Mouse (Mus musculus) brain, embryonic 18.5 days (tissue): ENCODE measurements at regions not wholly inside any gene's neighbourhood (a gene's known extent, or its start where the extent isn't known, plus 50 kb on each side); places are given as distances from the start of the nearest gene placed in this dataset.

Experiments
- DNase-seq: peaks from one replicate; pipeline ENCODE4 v3.0.0-alpha.2; 2012; ENCODE audit warnings: low read depth, low spot score

DNA sequence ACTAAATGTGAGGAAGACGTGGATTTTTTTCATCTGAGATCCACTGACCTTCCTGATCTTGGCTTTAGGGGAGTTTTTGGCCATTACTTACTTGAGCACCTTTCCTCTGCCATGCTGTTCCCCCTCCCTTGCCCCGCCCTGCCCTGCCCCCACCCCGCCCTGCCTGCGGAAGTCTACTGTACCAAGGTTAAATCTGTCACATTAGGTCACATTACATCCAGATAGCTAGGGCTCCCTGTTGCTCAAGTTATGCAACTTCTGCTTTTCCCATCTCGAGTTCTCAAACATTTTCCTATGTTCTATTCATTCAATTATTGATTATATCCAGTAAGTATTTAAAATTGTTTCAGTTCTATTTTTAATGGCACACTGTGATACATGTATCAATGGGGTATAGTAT lies 144.7 kb upstream of the Cnot2 start:
- no peak for DNase-seq

DNA sequence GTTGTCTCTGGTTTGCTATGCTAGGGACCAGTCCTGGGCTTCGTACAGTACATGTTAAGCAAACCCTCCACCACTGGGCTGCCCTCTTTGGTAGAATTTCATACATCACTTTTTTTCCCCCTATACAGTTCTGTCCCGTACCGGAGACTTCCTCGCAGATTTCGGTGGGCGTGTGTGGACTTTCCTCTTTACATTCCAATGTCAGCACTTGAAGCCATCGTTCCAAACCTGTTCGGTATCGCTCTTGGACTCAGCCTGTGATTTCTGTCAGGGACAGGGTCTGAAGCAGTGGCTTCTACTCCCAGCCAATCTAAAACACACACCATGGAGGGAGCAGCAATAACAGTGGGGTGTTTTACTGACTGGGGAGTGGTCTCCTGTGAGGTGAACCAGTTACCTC lies 140.7 kb upstream of the Cnot2 start:
- no peak for DNase-seq

DNA sequence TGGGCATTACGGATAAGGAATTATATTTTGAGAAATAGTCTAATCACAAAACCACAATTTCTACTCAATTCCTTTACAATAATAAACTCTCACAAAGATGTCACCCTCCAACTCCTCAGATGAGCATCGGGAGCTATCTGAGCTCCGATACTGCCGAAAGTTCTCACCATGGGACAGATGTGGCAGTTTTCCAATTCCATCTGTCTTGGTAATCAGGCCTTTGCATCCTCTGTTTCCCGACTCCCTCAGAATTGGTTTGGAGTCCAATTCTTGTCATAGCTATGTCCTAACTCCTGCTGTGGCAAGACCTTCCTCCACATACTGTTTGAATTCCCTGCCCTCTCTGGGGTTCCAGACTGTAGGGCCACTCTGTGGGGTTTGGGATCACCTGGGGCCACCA lies 138.3 kb upstream of the Cnot2 start:
- DNase-seq, result no peak

DNA sequence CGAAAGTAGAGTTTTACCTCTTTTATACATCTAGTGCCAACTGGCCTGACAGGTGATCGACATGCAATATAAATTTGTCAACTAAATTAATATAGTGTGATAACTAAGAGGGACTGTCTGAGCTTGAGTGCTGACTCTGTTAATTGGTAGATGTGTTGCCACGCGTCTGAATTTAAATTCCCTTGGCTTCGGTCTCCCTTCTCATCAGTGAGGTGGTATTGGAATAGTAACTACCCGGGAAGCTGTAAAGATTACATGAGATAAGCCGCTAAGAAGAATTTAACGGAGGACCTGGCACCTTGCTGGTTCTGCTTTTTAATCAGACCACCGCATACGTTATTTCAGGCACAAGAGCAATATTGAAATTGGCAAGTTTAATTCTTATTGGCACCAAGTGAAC lies 136.7 kb upstream of the Cnot2 start:
- no peak for DNase-seq

DNA sequence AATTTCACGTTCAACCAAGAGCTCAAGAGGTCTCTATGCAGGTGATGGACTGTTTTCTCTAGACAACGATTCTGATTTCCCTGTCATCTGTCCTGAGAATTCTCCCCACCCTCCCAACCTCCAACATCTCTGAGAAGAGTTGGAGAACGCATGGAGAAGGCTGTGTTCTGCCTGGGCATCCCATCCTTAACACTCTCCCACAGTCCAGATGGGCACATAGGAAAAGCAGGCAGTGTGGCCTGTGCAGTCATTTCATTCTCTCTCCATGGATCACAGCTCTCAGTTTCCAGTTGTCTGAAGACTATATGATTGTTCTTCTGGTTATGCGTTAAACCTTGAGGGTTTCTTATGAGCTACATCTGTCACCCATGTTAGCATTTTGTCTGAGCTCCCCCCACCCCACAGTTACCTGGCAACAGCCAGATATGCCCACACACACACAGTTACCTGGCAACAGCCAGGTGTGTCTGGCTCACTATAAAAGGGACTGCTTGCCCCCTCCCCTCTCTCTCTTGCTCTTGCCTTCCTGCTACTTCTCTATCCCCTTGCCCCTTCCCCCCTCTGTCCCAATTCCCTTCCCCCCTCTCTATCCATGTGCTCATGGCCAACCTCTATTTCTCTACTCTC lies 135.8 kb upstream of the Cnot2 start:
- DNase-seq, result no peak

DNA sequence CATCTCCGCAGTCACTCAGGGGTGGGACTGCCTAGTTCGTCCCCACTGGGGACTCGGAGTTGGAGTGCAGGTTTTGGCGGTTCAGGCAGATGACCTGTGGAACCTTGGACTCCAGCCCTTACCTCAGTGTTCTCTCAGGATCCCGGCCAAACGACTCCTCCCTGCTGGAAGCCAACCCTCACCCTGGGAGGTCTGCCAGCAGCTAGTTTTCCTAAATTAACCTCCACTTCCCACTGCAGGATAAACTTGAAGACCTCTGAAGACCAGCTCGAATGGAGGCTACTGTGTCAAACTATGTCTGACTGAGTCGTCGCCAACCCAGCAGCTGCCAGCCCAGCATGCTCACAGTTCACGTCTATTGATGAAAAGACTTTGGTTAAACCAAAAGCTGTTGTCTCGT lies 132.1 kb upstream of the Cnot2 start:
- no peak for DNase-seq

DNA sequence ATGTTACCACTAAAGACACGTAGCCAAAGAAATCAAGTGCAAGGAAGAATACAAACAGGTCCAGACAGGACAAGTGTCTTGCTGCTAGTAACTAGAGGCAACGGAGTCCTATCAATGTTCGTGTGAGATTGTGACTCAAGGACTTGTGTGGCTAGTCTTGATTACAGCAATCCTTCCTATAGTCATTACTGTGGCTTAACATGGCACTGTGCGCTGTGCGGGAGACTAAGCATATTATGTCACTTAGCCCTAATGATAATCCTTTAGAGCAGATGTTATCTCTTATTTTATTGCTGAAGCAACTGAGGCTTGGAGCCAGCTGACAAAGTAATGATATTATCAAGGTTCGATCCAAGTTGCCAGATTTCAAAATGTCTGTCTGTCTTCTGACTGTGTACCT lies 125.7 kb upstream of the Cnot2 start:
- no peak for DNase-seq

DNA sequence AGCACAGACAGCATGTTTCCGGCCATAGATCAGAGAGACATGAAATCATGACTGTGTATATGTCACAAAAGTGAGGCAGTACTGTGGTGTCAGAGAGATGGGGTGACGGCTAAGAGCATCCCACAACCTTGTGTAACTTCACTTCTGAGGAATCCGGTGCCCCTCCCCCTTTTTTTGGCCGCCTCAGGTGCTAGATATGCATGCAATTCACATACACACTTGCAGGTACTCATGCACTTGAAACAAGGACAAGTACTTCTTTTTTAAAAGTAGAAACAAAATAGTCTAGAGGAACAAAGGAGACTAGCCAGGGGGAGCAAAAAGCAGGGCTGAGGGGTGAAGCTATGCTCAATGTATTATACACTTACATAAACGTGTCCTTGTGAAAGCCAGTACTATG lies 120.0 kb upstream of the Cnot2 start:
- no peak for DNase-seq

DNA sequence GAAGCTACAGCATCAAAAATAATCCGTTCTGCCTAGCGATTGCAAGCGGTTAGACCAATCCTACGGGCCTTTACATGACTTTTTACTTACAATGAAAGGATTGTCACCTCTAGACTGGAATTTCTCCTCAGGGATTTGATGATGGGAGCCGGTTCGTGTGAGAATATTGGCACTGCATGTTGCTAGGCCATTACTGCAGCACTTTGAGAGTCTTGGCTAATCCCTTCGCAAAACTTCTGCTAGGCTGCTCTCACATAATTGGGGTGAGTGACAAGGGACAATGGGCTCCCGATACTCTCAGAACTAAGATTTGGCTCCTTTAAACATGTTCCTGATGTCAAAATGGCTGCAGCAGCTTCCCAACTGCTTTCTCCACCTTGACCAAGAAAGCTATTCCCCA lies 118.4 kb upstream of the Cnot2 start:
- no peak for DNase-seq

DNA sequence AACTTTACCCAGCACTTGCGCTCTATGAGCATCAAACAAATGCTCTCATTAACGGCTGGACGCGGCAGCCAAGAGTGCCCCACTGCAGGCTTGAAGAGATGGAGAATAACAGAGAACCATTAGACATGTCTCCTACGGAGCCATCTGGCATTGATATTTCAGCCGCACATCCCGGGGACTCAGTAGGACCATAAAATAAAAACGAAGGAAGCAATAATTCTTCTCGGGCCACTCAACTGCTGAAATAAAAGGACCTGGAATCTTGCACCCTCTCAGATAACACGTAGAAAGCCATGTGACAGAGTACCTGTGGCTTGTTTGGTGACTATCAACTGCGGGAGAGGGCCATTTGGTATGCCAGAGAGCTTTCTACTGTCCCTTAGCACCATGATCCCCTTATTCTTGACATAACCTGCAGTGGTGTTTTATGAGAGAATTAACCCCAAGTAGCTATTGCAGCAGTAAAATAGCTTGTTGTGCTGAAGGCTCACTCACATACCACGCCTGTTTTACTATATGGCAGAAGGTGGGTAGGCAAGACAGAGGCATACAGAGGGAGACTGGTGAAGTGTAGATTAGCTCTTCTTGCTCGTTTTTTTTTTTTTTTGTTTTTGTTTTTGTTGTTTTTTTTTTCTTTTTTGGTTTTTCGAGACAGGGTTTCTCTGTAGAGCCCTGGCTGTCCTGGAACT lies 116.5 kb upstream of the Cnot2 start:
- DNase-seq, result no peak

DNA sequence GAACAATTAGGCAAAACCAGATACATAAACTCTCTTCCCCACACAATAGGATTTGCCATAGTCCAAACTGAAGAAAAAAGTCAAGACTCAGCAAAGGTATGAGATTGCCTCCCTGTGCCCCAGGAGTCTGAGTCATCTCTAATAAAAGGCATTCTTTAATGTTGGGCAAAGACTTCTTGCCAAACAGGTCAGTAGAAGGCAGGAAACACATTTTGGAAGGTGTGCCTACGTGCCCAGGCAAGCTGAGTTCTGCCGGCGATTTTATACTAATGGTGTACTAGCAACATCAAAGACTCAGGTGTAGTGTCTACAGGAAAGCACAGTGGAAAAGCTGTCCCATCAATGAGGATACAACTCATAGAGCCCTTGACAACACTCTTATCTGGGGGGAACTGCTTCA lies 112.5 kb upstream of the Cnot2 start:
- no peak for DNase-seq

DNA sequence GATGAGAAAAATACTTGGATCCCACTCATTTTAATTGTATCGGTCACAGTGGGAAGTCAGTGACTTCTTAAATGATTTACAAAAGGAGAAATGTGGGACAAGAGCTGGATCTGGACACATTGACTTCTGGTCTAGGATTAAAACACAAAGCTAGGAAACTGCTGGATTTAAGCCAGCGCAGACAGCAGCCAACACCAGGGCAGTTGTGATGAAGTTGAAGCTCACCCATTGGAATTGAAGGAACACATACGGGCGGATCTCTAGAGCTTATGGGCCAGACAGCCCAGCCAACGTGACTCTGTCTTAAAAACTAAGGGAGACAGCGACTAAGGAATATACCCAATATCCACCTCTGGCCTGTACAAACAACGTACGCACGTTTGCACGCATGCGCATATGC lies 105.4 kb upstream of the Cnot2 start:
- no peak for DNase-seq

DNA sequence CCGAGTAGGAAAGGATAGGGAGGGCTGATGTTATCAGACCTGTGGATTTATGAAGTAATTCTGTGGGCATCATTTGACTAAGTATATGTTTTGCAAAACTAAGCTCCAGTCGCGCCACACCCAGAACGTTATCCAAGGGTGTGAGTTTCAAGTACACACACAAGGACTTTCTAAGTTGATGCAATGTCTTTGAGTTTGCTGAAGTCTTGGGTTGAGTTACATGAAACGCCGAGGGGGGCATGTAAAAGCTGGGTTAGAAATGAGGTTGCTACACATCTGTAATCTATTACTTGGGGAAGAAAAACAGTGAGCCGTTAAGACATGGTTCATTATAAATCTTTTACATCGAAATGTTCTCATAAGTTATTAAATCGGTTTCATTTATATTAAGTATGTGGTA lies 102.1 kb upstream of the Cnot2 start:
- DNase-seq, result no peak

DNA sequence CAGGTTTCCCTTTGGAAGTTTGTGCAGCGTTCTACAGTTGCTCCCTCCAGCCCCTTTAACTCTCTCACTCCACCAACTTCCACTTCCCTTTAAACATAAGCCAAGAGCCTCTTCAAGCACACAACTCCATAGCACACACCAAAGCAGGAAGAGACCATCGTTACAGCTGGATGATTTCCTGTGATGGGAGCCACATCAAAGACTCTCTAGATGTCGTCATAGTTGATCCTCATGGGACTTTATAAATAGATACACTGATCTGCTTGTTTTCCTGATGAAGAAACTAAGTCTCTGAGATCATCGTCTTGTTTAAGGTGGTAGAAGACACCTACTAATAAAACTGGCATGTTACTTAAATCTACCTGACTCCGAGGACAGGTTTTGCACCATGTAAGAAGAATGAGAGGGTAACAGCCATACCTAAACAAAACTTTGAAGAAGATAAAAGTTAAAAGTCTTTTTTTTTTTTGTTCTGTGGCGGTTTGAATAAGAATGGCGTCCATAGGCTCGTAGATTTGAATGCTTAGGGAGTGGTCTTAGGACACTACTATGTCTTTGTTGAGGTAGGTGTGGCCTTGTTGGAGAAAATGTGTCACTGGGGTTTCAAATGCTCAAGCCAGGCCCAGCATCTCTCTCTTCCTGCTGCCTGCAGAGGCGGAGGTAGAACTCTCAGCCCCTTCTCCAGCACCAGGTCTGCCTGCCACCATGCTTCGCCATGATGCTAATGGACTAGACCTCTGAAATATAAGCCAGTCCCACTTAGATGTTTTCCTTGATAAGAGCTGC lies 97.8 kb upstream of the Cnot2 start:
- no peak for DNase-seq

DNA sequence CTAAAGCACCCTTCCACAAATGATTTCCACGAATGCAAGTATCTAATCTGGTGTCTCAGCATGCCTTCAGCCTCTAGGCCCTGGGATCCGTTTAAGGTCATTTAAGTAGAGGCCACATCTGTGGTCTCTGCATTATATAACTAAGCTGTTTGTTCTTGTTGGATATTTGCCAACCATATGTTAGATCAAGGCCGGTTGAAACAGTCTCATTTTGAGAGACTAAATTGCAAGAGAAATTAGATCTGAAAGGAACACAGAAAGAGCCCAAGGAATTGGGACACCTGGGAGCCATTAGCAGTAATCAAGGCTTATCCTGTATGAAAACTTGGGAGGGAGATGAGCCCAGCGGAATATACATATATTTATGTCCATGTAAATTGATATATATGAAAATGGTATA lies 96.6 kb upstream of the Cnot2 start:
- DNase-seq, result no peak

DNA sequence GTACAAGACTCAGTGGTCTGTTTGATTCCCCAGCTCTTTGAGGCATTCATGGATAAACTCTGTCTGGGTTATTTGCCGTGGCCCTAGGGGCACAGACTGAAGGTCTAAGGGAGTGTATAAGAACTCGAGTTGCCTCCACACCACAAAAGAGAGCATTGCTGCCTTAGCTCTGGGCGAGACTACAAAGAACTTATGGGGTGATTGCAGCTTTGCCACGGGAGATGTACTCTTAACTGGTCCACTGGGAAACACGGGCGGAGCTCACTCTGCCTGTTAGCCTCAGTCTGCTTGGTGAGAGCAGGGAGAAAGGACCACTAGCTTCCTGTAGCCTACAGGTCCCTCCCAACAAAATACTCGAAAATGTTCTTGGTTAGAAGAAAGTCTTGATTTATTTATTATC lies 93.9 kb upstream of the Cnot2 start:
- DNase-seq, result no peak

DNA sequence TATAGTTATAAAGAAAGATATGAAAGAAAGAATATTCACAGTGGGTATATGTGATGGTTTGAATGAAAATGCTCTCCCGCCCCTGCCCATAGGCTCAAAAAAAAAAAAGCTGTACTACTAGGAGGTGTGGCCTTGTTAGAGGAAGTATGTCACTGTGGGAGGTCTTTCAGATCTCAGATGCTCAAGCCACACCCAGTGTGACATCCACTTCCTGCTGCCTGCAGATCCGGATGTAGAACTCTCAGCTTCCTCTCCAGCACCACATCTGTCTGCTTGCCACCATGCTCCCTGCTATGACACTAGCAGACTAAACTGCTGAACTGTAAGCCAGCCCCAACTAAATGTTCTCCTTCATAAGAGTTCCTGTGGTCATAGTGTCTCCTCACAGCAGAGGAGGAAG lies 93.0 kb upstream of the Cnot2 start:
- no peak for DNase-seq

DNA sequence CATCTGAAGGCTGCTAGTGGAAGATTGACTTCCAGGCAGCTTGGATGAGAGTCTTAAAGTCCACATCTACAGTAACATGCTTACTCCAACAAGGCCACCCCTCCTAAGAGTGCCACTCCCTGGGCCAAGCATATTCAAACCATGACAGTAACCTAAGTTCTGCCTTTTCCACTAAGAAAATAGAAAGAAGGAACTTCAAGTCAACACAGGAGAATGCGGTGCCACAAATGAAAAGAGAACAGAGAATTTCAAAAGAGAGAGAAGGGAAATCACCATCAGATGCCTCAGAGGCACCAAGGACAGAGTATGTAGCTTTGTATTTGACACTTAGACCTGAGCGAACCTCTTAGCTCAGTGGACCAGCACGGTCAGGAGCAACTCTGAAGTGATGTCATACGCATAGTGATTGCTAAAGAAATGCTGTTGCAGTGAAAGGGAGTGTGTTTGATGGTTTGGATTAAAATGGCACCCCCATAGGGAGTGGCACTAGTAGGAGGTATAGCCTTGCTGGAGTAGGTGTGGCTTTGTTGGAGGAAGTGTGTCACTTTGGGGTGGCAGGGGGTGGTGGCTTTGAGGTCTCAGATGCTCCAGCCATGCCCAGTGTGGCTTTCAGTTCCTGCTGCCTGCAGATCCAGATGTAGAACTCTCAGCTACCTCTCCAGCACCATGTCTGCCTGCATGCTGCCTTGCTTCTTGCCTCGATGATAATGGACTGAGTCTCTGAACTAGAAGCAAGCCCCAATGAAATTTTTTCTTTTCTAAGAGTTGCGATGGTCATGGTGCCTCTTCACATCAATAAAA lies 77.1 kb upstream of the Cnot2 start:
- DNase-seq, result no peak

DNA sequence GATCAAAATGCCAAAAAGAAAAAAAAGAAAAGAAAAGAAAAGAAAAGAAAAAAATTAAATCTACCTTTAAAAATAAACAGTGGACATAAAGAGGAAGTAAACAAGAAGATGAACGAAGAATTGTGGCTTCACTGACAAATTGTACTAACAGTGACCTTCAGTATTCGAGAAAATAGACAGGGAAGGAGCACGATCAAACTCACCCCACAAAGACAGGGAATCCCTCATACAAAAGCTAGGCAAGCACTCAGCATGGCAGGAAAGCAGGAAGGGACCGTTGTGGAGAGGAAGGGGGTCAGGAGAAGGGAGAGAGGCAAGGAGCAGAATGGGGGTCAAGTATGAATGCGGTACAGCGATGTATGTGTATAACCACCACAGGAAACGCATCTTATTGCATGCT lies 74.6 kb upstream of the Cnot2 start:
- no peak for DNase-seq

DNA sequence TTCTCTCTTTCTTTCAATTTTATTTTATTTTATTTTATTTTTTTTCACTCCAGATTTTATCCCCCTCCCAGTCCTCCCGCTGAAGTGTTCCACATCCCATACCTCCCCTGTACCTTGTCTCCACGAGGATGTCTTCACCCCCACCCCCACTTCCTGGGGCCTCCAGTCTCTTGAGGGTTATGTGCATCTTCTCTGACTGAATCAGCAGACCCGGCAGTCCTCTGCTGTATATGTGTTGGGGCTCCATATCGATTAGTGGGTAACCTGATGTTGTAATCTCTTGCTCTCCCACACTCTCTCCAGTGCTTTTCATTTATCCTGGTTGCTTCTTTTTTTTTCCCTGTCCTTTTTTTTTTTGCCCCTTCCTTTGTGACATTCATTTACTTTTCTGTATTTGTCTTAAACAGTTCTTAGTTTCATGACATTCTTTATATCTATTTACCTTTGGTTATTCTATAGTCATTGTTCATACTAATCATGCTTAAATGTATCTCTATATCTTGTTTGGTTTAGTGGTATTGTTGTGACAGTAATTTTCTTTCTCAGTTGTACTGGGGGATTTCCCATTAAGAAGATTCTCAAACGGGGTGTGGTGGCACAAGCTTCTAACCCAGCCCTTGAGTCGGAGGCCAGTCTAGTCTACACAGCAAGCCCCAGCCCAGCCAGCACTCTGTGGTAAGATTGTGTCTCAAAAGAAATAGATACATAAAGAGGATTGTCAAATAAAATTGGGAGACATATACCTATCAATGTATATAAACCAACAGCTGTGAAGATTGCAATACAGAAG lies 73.9 kb upstream of the Cnot2 start:
- no peak for DNase-seq

DNA sequence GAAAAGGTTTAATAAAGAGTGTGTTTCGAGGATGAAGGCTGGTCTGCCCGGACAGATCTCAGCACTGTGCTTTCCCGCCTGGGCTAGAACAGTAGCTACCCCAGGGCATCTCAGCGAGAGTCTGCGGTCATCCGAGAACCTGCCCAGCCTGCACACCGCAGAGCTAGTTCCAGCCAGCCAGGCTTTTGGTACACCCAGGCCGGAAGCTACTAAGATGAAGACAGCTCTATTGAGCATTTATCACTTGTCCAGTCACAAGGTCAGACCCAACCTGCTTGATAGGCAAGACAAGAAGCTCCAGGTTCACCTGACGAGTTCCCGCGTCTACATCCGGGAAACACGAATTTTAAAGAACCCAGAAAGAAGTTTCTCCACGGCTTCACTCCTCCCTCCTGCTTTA lies 72.8 kb upstream of the Cnot2 start:
- DNase-seq, result no peak
